In genomic region chr12:73564795-73565619, GRCm38 (mm10) we compare ENCODE assay signal across 8 mouse cellular contexts. TPM values are rescaled to one million over a fixed set of nuclear protein-coding genes. Genes with fewer than 3 reads are reported as not detected.
DNase-seq lines count a peak whose midpoint lies in the region; ATAC-seq lines count a peak whose summit lies in the region.

No protein-coding gene starts in this region.

- no peak overlapping the region for H3K27ac ChIP-seq in kidney, embryonic 15.5 days
- H3K27ac ChIP-seq in heart, embryonic 12.5 days (ENCODE audit: poor library complexity, severe bottlenecking): no peak overlapping the region
- H3K27ac ChIP-seq in liver, embryonic 12.5 days: no peak overlapping the region
- no peak overlapping the region for H3K27ac ChIP-seq in neural tube, embryonic 14.5 days (ENCODE audit: low read depth, low read length)

- no peak for DNase-seq in kidney, postnatal 25 days
- peak; percentile 49 for DNase-seq in brain, adult 2 months (ENCODE audit: low read depth, low spot score)
- no peak for DNase-seq in adrenal gland, adult 8-10 months
- no peak for DNase-seq in spleen, adult 12 weeks (ENCODE audit: low spot score)

- peaks cover 11% of the 10 kb centered on the region; the same call in 1 of the 2 replicates for H3K27me3 ChIP-seq in kidney, embryonic 15.5 days
- H3K27me3 ChIP-seq in heart, embryonic 12.5 days (replicated peaks): no peaks in the 10 kb centered on the region; the same call in 1 of the 2 replicates
- H3K27me3 ChIP-seq in liver, embryonic 12.5 days (replicated peaks): peaks cover 11% of the 10 kb centered on the region; the same call in 1 of the 2 replicates
- no peaks in the 10 kb centered on the region for H3K27me3 ChIP-seq in neural tube, embryonic 14.5 days (ENCODE audit: control insufficient read depth, insufficient read depth, low read length)

- ATAC-seq in kidney, embryonic 15.5 days (replicated peaks; ENCODE audit: low FRiP score): no peak
- ATAC-seq in heart, embryonic 12.5 days (ENCODE audit: insufficient number of reproducible peaks, low FRiP score): no peak; the same call in 1 of the 2 replicates
- no peak for ATAC-seq in liver, embryonic 12.5 days
- peak; percentile 49; the same call in 1 of the 2 replicates for ATAC-seq in neural tube, embryonic 14.5 days (ENCODE audit: low read depth)

- no peaks in the 10 kb centered on the region for H3K36me3 ChIP-seq in kidney, embryonic 15.5 days
- no peaks in the 10 kb centered on the region for H3K36me3 ChIP-seq in heart, embryonic 12.5 days
- H3K36me3 ChIP-seq in liver, embryonic 12.5 days: no peaks in the 10 kb centered on the region
- H3K36me3 ChIP-seq in neural tube, embryonic 14.5 days (ENCODE audit: control insufficient read depth, insufficient read depth, low read length): no peaks in the 10 kb centered on the region

- H3K9me3 ChIP-seq in kidney, embryonic 15.5 days (replicated peaks): no peaks in the 10 kb centered on the region
- 0 out of 2 replicates have a peak, but pooled peaks cover 4% of the 10 kb centered on the region for H3K9me3 ChIP-seq in heart, embryonic 12.5 days (replicated peaks)
- H3K9me3 ChIP-seq in liver, embryonic 12.5 days (replicated peaks): no peaks in the 10 kb centered on the region
- H3K9me3 ChIP-seq in neural tube, embryonic 14.5 days (ENCODE audit: control insufficient read depth, low read length): no peaks in the 10 kb centered on the region

- peak overlapping the region; percentile 60 for H3K4me2 ChIP-seq in kidney, embryonic 15.5 days
- H3K4me2 ChIP-seq in heart, embryonic 12.5 days: peak overlapping the region; percentile 76
- peak overlapping the region; percentile 57 for H3K4me2 ChIP-seq in liver, embryonic 12.5 days
- H3K4me2 ChIP-seq in neural tube, embryonic 14.5 days (ENCODE audit: low read depth, low read length): peak overlapping the region; percentile 52

- H3K9ac ChIP-seq in kidney, embryonic 15.5 days: peak overlapping the region; percentile 8; the same call in 1 of the 2 replicates
- H3K9ac ChIP-seq in heart, embryonic 12.5 days: peak overlapping the region; percentile 60
- no peak overlapping the region for H3K9ac ChIP-seq in liver, embryonic 12.5 days
- H3K9ac ChIP-seq in neural tube, embryonic 14.5 days (replicated peaks; ENCODE audit: low read depth, low read length): peak overlapping the region; percentile 41; the same call in 1 of the 2 replicates

- H3K4me1 ChIP-seq in kidney, embryonic 15.5 days: peaks cover 6% of the 10 kb centered on the region; the same call in 1 of the 2 replicates
- peaks cover 4% of the 10 kb centered on the region; the same call in 1 of the 2 replicates for H3K4me1 ChIP-seq in heart, embryonic 12.5 days (replicated peaks)
- H3K4me1 ChIP-seq in liver, embryonic 12.5 days: no peaks in the 10 kb centered on the region; the same call in 1 of the 2 replicates
- no peaks in the 10 kb centered on the region for H3K4me1 ChIP-seq in neural tube, embryonic 14.5 days (ENCODE audit: control insufficient read depth, insufficient read depth, low read length)

- H3K4me3 ChIP-seq in kidney, embryonic 15.5 days (replicated peaks): peak overlapping the region; percentile 35
- peak overlapping the region; percentile 38 for H3K4me3 ChIP-seq in heart, embryonic 12.5 days
- peak overlapping the region; percentile 10; the same call in 1 of the 2 replicates for H3K4me3 ChIP-seq in liver, embryonic 12.5 days
- H3K4me3 ChIP-seq in neural tube, embryonic 14.5 days (ENCODE audit: low read depth, low read length): peak overlapping the region; percentile 30

- WGBS in kidney, embryonic 15.5 days: 27% methylated on average over 21 of the region's 21 CpGs
- WGBS in heart, embryonic 12.5 days: 12% methylated on average over 21 of the region's 21 CpGs
- 10% methylated on average over 21 of the region's 21 CpGs for WGBS in liver, embryonic 12.5 days (ENCODE audit: insufficient replicate concordance)
- WGBS in neural tube, embryonic 14.5 days: 28% methylated on average over 21 of the region's 21 CpGs

RNA-seq across cellular contexts. Expression of gene Tmem30b, which starts 18.8 kb away (rescaled TPM):
- polyA plus RNA-seq in kidney, embryonic 15.5 days (2015; fragmentation: Nextera tagmentation; extraction: Ambion mirVana): 9.8 and 11.6 TPM in 2 replicates
- 0.18 and 0.36 TPM in 2 replicates for polyA plus RNA-seq in heart, embryonic 12.5 days (2016; fragmentation: Nextera tagmentation; extraction: Ambion mirVana)
- 0.60 and 0.87 TPM in 2 replicates for polyA plus RNA-seq in liver, embryonic 12.5 days (2016; fragmentation: Nextera tagmentation; extraction: Ambion mirVana)
- 0.11 TPM in 1 of 2 replicates, not detected in the other for polyA plus RNA-seq in neural tube, embryonic 14.5 days (2014; fragmentation: Nextera tagmentation; extraction: Ambion mirVana)
- total RNA-seq in adrenal gland, adult 8-10 months (2022): under 1 TPM in 1 of 4 experiments, not detected in 3; 0.09 TPM

RNA-seq across cellular contexts. Expression of gene Prkch, which starts 19.6 kb away (rescaled TPM):
- 10.9 and 11.9 TPM in 2 replicates for polyA plus RNA-seq in kidney, embryonic 15.5 days (2015; fragmentation: Nextera tagmentation; extraction: Ambion mirVana)
- 19.5 and 20.0 TPM in 2 replicates for polyA plus RNA-seq in heart, embryonic 12.5 days (2016; fragmentation: Nextera tagmentation; extraction: Ambion mirVana)
- polyA plus RNA-seq in liver, embryonic 12.5 days (2016; fragmentation: Nextera tagmentation; extraction: Ambion mirVana): 4.8 and 5.0 TPM in 2 replicates
- 8.0 and 10.9 TPM in 2 replicates for polyA plus RNA-seq in neural tube, embryonic 14.5 days (2014; fragmentation: Nextera tagmentation; extraction: Ambion mirVana)
- 10 to 100 TPM; 11.8 to 20.1 (median 17.1) TPM for total RNA-seq in adrenal gland, adult 8-10 months (2022)
